Mouse (Mus musculus) embryonic facial prominence, embryonic 12.5 days (tissue): ENCODE measurements around the gene Fcgr2b. TPM values are rescaled to one million over a fixed set of nuclear protein-coding genes. Genes with fewer than 3 reads are reported as not detected.

ENCODE experiments used
- ATAC-seq: fragments of 200-750 bp; cut with Nextera tagmentation; 2 replicates; pipeline ENCODE4 v1.8.0; 2017; ENCODE audit not compliant: insufficient number of reproducible peaks, insufficient read depth, low FRiP score, low TSS enrichment
- H3K27ac ChIP-seq: fragments of 300-500 bp; sonication (generic); 2 replicates; pipeline ENCODE4 v1.5.1; 2016; ENCODE audit warnings: mild to moderate bottlenecking
- H3K27me3 ChIP-seq: fragments of 300-500 bp; sonication (generic); 2 replicates; pipeline ENCODE4 v1.6.1; 2016; ENCODE audit warnings: mild to moderate bottlenecking, moderate library complexity
- H3K36me3 ChIP-seq: fragments of 300-500 bp; sonication (generic); 2 replicates; pipeline ENCODE4 v1.6.1; 2016; ENCODE audit warnings: mild to moderate bottlenecking
- H3K4me1 ChIP-seq: fragments of 300-500 bp; sonication (generic); 2 replicates; pipeline ENCODE4 v1.6.1; 2016
- H3K4me2 ChIP-seq: fragments of 300-500 bp; sonication (generic); replicated peaks from 2 replicates; pipeline ENCODE4 v1.6.1; 2016; ENCODE audit warnings: mild to moderate bottlenecking, moderate library complexity
- H3K4me3 ChIP-seq: fragments of 300-500 bp; sonication (generic); 2 replicates; pipeline ENCODE4 v1.5.1; 2016; ENCODE audit warnings: mild to moderate bottlenecking
- H3K9ac ChIP-seq: fragments of 300-500 bp; sonication (generic); 2 replicates; pipeline ENCODE4 v1.6.1; 2016; ENCODE audit warnings: mild to moderate bottlenecking, moderate library complexity
- H3K9me3 ChIP-seq: fragments of 300-500 bp; sonication (generic); 2 replicates; pipeline ENCODE4 v1.6.1; 2016; ENCODE audit warnings: mild to moderate bottlenecking, moderate library complexity
- WGBS: fragments of 180-500 bp; shearing (Covaris S2); methylation state at CpG from one replicate; pipeline ENCODE4 v1.1.7; 2016; 5-methylcytosine and 5-hydroxymethylcytosine counted together
- polyA plus RNA-seq: library from polyadenylated mRNA; unstranded; fragments of >200 nt; fragmentation: Nextera tagmentation; extraction: Ambion mirVana; gene quantifications from 2 replicates; pipeline ENCODE4 v1.2.1, GENCODE M21; 2016

Gene Fcgr2b
- 0.32 and 0.38 TPM in 2 replicates for polyA plus RNA-seq

- H3K4me1 ChIP-seq: no peaks in the 10 kb centered on the region
- ATAC-seq: no peak
- no peak within 1 kb of the TSS for H3K9ac ChIP-seq
- WGBS: 84% methylated on average over 5 of the region's 5 CpGs
- H3K27ac ChIP-seq: no peak within 1 kb of the TSS
- H3K4me3 ChIP-seq: no peak within 1 kb of the TSS
- no peaks in the 10 kb centered on the region for H3K36me3 ChIP-seq
- no peak within 1 kb of the TSS for H3K4me2 ChIP-seq
- H3K27me3 ChIP-seq: no peaks in the 10 kb centered on the region
- H3K9me3 ChIP-seq: no peaks in the 10 kb centered on the region
Measured at GRCm38 (mm10) chr1:170976447-170976846, at the start of gene Fcgr2b. TSS of gene Fcgr2b (minus strand) at chr1:170976547.

- Histone ChIP-seq H3K27me3 (no peaks in the 10 kb centered on the region), H3K4me3 (no peak overlapping the region), H3K36me3 (no peaks in the 10 kb centered on the region), H3K27ac (no peak overlapping the region), H3K9me3 (no peaks in the 10 kb centered on the region), H3K4me2 (no peak overlapping the region), H3K4me1 (no peaks in the 10 kb centered on the region), H3K9ac (no peak overlapping the region)
- ATAC-seq: no peak
- 87% methylated on average over 7 of the region's 7 CpGs for WGBS
Measured at GRCm38 (mm10) chr1:171019311-171019950, 43.1 kb upstream of the Fcgr2b start.

GRCm38 (mm10) chr1:171018737-171019136 lies 42.4 kb upstream of the Fcgr2b start, which contains the start of gene Fcgr4:
TSS of gene Fcgr4 (plus strand) at chr1:171018920.
- Histone ChIP-seq H3K4me3 (no peak within 1 kb of the TSS), H3K9me3 (no peaks in the 10 kb centered on the region), H3K27ac (no peak within 1 kb of the TSS), H3K27me3 (no peaks in the 10 kb centered on the region), H3K4me2 (no peak within 1 kb of the TSS), H3K9ac (no peak within 1 kb of the TSS), H3K36me3 (no peaks in the 10 kb centered on the region), H3K4me1 (no peaks in the 10 kb centered on the region)
- WGBS: 91% methylated on average over 2 of the region's 2 CpGs
- ATAC-seq: no peak

GRCm38 (mm10) chr1:171017468-171018158 lies 41.3 kb upstream of the Fcgr2b start:
- no peak for ATAC-seq
- Histone ChIP-seq H3K27ac (no peak overlapping the region), H3K9me3 (no peaks in the 10 kb centered on the region), H3K9ac (no peak overlapping the region), H3K27me3 (no peaks in the 10 kb centered on the region), H3K4me1 (no peaks in the 10 kb centered on the region), H3K4me3 (no peak overlapping the region), H3K4me2 (no peak overlapping the region), H3K36me3 (no peaks in the 10 kb centered on the region)
- 49% methylated on average over 6 of the region's 6 CpGs for WGBS

GRCm38 (mm10) chr1:171016676-171017356 lies 40.5 kb upstream of the Fcgr2b start:
- no peak overlapping the region for H3K9ac ChIP-seq
- H3K27me3 ChIP-seq: no peaks in the 10 kb centered on the region
- H3K4me2 ChIP-seq: no peak overlapping the region
- 81% methylated on average over 6 of the region's 6 CpGs for WGBS
- H3K4me1 ChIP-seq: no peaks in the 10 kb centered on the region
- no peaks in the 10 kb centered on the region for H3K36me3 ChIP-seq
- no peak for ATAC-seq
- H3K4me3 ChIP-seq: no peak overlapping the region
- no peak overlapping the region for H3K27ac ChIP-seq
- no peaks in the 10 kb centered on the region for H3K9me3 ChIP-seq

GRCm38 (mm10) chr1:171011733-171012132 lies 35.4 kb upstream of the Fcgr2b start:
- H3K4me1 ChIP-seq: no peaks in the 10 kb centered on the region
- ATAC-seq: no peak
- WGBS: 82% methylated on average over 4 of the region's 4 CpGs
- H3K4me2 ChIP-seq: no peak overlapping the region
- no peak overlapping the region for H3K27ac ChIP-seq
- no peak overlapping the region for H3K9ac ChIP-seq
- no peaks in the 10 kb centered on the region for H3K36me3 ChIP-seq
- H3K4me3 ChIP-seq: no peak overlapping the region
- H3K27me3 ChIP-seq: no peaks in the 10 kb centered on the region
- no peaks in the 10 kb centered on the region for H3K9me3 ChIP-seq

GRCm38 (mm10) chr1:171006905-171007304 lies 30.6 kb upstream of the Fcgr2b start:
- Histone ChIP-seq H3K9ac (no peak overlapping the region), H3K36me3 (no peaks in the 10 kb centered on the region), H3K4me2 (no peak overlapping the region), H3K9me3 (no peaks in the 10 kb centered on the region), H3K27ac (no peak overlapping the region), H3K27me3 (no peaks in the 10 kb centered on the region), H3K4me1 (no peaks in the 10 kb centered on the region), H3K4me3 (no peak overlapping the region)
- ATAC-seq: no peak
- 91% methylated on average over 2 of the region's 2 CpGs for WGBS

GRCm38 (mm10) chr1:171006335-171006734 lies 30.0 kb upstream of the Fcgr2b start:
- Histone ChIP-seq H3K9ac (no peak overlapping the region), H3K4me3 (no peak overlapping the region), H3K36me3 (no peaks in the 10 kb centered on the region), H3K4me1 (no peaks in the 10 kb centered on the region), H3K27ac (no peak overlapping the region), H3K27me3 (no peaks in the 10 kb centered on the region), H3K9me3 (no peaks in the 10 kb centered on the region), H3K4me2 (no peak overlapping the region)
- 85% methylated on average over 4 of the region's 4 CpGs for WGBS
- ATAC-seq: no peak

- H3K4me1 ChIP-seq: no peaks in the 10 kb centered on the region
- H3K4me2 ChIP-seq: no peak overlapping the region
- H3K27ac ChIP-seq: no peak overlapping the region
- H3K27me3 ChIP-seq: no peaks in the 10 kb centered on the region
- no peaks in the 10 kb centered on the region for H3K9me3 ChIP-seq
- H3K9ac ChIP-seq: no peak overlapping the region
- H3K36me3 ChIP-seq: no peaks in the 10 kb centered on the region
- no peak for ATAC-seq
- H3K4me3 ChIP-seq: no peak overlapping the region
Measured at GRCm38 (mm10) chr1:171005586-171005985, 29.2 kb upstream of the Fcgr2b start.

GRCm38 (mm10) chr1:171005081-171005480 lies 28.7 kb upstream of the Fcgr2b start:
- H3K27me3 ChIP-seq: no peaks in the 10 kb centered on the region
- H3K4me1 ChIP-seq: no peaks in the 10 kb centered on the region
- H3K27ac ChIP-seq: no peak overlapping the region
- no peak for ATAC-seq
- no peak overlapping the region for H3K9ac ChIP-seq
- no peaks in the 10 kb centered on the region for H3K36me3 ChIP-seq
- H3K9me3 ChIP-seq: no peaks in the 10 kb centered on the region
- H3K4me2 ChIP-seq: no peak overlapping the region
- H3K4me3 ChIP-seq: no peak overlapping the region
- 73% methylated on average over 6 of the region's 6 CpGs for whole genome bisulfite sequencing

GRCm38 (mm10) chr1:170999811-171000210 lies 23.5 kb upstream of the Fcgr2b start:
- Histone ChIP-seq H3K4me2 (no peak overlapping the region), H3K4me1 (no peaks in the 10 kb centered on the region), H3K4me3 (no peak overlapping the region), H3K27me3 (no peaks in the 10 kb centered on the region), H3K9me3 (no peaks in the 10 kb centered on the region), H3K9ac (no peak overlapping the region), H3K27ac (no peak overlapping the region), H3K36me3 (no peaks in the 10 kb centered on the region)
- ATAC-seq: no peak
